Mouse (Mus musculus) testis, adult 2 months (tissue): Measurements from ENCODE around the gene Nrl.

Experiments
- CTCF ChIP-seq: fragments of 200-500 bp; IDR thresholded peaks from 2 replicates; pipeline ENCODE4 v1.5.1; 2012; ENCODE audit warnings: low read depth, mild to moderate bottlenecking, inconsistent platforms, low read length, moderate library complexity; ENCODE audit not compliant: control insufficient read depth, insufficient read depth, insufficient replicate concordance
- POLR2A ChIP-seq: fragments of 200-500 bp; IDR thresholded peaks from 2 replicates; pipeline ENCODE4 v1.6.1; 2012; ENCODE audit warnings: low read depth, mild to moderate bottlenecking, inconsistent platforms, low read length, moderate library complexity; ENCODE audit not compliant: control insufficient read depth

DNA sequence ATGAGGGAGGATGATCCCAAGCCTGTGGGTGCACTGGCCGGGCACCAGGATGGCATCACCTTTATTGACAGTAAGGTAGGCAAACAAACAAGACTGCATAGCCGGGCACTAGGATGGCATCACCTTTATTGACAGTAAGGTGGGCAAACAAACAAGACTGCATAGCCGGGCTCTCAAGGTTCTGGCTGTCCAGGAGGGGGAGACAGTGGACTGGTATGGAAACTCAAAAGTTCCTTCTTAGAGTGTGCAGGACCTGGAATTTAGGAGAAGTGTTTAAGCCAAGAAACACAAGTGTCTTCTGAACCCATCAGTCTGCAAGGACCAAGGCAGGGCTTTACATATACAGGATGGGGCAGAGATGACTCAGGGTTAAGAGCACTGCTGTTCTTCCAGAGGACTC, 41.0 kb upstream of the Nrl start:
- no peak for TF ChIP-seq CTCF
- TF ChIP-seq POLR2A, result no peak
